Mouse (Mus musculus): ENCODE measurements around the gene Myct1.

Myct1 gene

GRCm38 (mm10) chr10:5615186-5616040 lies 21.8 kb downstream of the Myct1 start:
- no peak for DNase-seq (ENCODE audit: low spot score)

DNA sequence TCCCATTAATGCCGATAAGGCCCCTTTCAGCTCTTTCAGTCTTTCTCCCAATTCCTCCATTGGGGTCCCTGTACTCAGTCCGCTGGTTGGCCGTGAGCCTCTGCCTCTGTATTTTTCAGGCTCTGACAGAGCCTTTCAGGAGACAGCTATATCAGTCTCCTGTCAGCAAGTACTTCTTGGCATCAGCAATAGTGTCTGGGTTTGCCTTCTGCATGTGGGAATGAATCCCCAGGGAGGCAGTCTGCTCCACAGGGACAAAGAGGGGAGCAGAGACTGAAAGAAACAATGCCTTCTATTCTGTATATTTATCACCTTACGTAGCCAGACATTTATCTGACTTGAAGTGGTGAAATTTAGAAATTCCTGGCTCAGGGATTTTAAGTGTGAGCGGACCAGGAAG lies 32.7 kb downstream of the Myct1 start:
- no peak for DNase-seq (ENCODE audit: low spot score)

- no peak for DNase-seq (ENCODE audit: low spot score)
These were observed 40.2 kb downstream of the Myct1 start for GRCm38 (mm10) chr10:5633672-5634200.

DNA sequence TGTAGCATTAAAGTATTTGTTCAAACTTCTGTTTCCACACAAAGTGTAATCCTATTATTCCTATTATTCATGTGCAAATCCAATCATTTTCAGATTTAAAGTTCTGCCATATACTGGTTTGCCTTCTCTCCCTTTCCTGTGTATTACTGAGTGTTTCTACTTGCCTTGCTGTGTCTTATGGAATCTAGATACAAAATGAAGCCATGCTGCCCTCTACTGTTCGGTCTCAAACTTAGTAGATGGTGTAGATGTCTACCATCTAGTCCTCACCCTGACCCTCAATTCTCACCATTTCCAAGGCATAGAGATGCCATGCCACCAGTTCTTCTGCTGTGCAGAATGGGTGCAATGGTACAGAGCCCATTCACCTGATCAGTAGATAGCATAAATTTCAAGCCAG lies 40.8 kb downstream of the Myct1 start:
- DNase-seq (ENCODE audit: low spot score): no peak

DNA sequence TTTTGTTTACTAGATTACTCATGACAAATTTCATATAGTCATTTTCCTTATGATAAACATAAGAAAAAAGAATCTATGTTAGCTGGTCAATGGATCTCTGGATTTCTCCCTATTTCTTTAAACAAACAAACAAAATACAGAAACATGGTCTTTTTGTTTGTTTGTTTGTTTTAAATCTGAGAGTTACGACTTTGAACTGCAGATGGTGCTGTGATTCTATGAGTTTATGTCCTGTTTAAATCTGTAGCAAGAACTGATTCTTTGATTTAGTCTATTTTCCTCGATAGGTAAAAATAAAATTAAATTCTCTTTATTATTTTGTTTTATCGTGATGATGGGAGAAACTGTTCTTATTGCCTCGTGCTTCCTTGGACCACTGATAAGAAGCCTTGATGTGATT lies 43.7 kb downstream of the Myct1 start:
- DNase-seq (ENCODE audit: low spot score): no peak

DNA sequence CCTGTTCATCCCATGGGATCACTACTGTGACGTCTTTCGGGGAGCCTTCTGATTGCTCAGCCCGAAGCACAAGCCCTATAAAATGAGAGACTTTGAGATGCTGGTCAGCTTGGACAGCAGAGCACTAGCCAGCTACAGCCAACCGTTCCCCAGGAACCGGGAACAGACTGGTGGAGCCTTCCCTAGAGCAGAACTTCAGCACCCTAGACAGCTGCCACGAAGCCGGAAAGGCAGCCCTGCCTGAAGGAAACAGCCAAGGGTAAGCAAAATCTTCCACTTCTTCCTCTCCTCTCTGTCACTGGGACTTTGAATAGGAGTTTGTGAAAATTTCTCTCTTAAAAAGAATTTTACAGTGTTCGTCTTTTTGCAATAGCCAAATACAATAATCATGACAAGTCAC lies 45.5 kb downstream of the Myct1 start, which contains the start of gene Vip:
TSS of gene Vip (plus strand) at position 107 of the 400 bp plus-strand sequence.
- DNase-seq (ENCODE audit: low spot score): peak; percentile 36

Measured in ovary, postnatal 14 days (tissue).